Mouse (Mus musculus): ENCODE results near the gene Nup214.
"Not testable (repeated sequence)": the region's sequence is repeated elsewhere in the genome, so short reads cannot be mapped to it uniquely, and the experiment has no call there.

The Nup214 gene

GRCm38 (mm10) chr2:31964191-31964590 lies 10.0 kb upstream of the Nup214 start:
- DNase-seq = no peak

GRCm38 (mm10) chr2:31965110-31965509 lies 9.1 kb upstream of the Nup214 start:
- peak; percentile 63 for DNase-seq

- DNase-seq = no peak
These were observed 7.4 kb upstream of the Nup214 start for GRCm38 (mm10) chr2:31966801-31967200.

- no peak for DNase-seq
These were observed 1.6 kb upstream of the Nup214 start for GRCm38 (mm10) chr2:31972589-31972988.

GRCm38 (mm10) chr2:31974809-31975371 lies 654 bp downstream of the Nup214 start:
- no peak for DNase-seq

- no peak for DNase-seq
These were observed 13.5 kb downstream of the Nup214 start for GRCm38 (mm10) chr2:31987774-31988173.

- DNase-seq = peak; percentile 54
These were observed 16.7 kb downstream of the Nup214 start for GRCm38 (mm10) chr2:31990961-31991360.

- DNase-seq = peak; percentile 62
These were observed 20.7 kb downstream of the Nup214 start for GRCm38 (mm10) chr2:31994896-31995295.

- no peak for DNase-seq
These were observed 21.8 kb downstream of the Nup214 start for GRCm38 (mm10) chr2:31996060-31996459.

- no peak for DNase-seq
These were observed 23.3 kb downstream of the Nup214 start for GRCm38 (mm10) chr2:31997539-31997938.

- no peak for DNase-seq
These were observed 24.2 kb downstream of the Nup214 start for GRCm38 (mm10) chr2:31998443-31998842.

GRCm38 (mm10) chr2:32008311-32008710 lies 34.1 kb downstream of the Nup214 start:
- no peak for DNase-seq

- no peak for DNase-seq
These were observed 34.5 kb downstream of the Nup214 start for GRCm38 (mm10) chr2:32008716-32009115.

- DNase-seq = no peak
These were observed 45.5 kb downstream of the Nup214 start for GRCm38 (mm10) chr2:32019704-32020103.

GRCm38 (mm10) chr2:32020229-32020628 lies 46.0 kb downstream of the Nup214 start:
- DNase-seq = no peak

GRCm38 (mm10) chr2:32024372-32024771 lies 50.1 kb downstream of the Nup214 start:
- no peak for DNase-seq

- DNase-seq = no peak
These were observed 55.4 kb downstream of the Nup214 start for GRCm38 (mm10) chr2:32029636-32030035.

GRCm38 (mm10) chr2:32033436-32033835 lies 59.2 kb downstream of the Nup214 start:
- no peak for DNase-seq

GRCm38 (mm10) chr2:32034206-32034605 lies 60.0 kb downstream of the Nup214 start:
- DNase-seq = no peak

GRCm38 (mm10) chr2:32037279-32037858 lies 63.1 kb downstream of the Nup214 start:
- no peak for DNase-seq

GRCm38 (mm10) chr2:32038661-32039081 lies 64.4 kb downstream of the Nup214 start:
- DNase-seq = no peak

- DNase-seq = not testable (repeated sequence)
These were observed 66.4 kb downstream of the Nup214 start for GRCm38 (mm10) chr2:32040646-32041045.

GRCm38 (mm10) chr2:32041087-32041486 lies 66.9 kb downstream of the Nup214 start:
- DNase-seq = no peak

GRCm38 (mm10) chr2:32043836-32044235 lies 69.6 kb downstream of the Nup214 start:
- DNase-seq = no peak

- DNase-seq = no peak
These were observed 71.1 kb downstream of the Nup214 start for GRCm38 (mm10) chr2:32045375-32045774.

All from lung, postnatal 10 days (tissue).